Comparison of ENCODE assay signal across 31 mouse cellular contexts in genomic region chr8:111773057-111773456, GRCm38 (mm10). TPM values are rescaled to one million over a fixed set of nuclear protein-coding genes. Genes with fewer than 3 reads are reported as not detected.
DNase-seq lines count a peak whose midpoint lies in the region; ATAC-seq and TF ChIP-seq lines count a peak whose summit lies in the region.
"Had no signal": no experiment of that assay in that cellular context is flagged by ENCODE, and none has a peak within 500 bp of the region (broad histone marks: within the 10 kb centered on the region; RNA-seq: fewer than 3 reads in every experiment).

No protein-coding gene starts in this region.

- no peak for ATAC-seq in forebrain, embryonic 13.5 days
- no peak for ATAC-seq in forebrain, embryonic 15.5 days (replicated peaks)
- no peak for ATAC-seq in heart, embryonic 12.5 days (ENCODE audit: insufficient number of reproducible peaks, low FRiP score)
- ATAC-seq in heart, postnatal 0 days (ENCODE audit: insufficient read depth, low read depth), result peak; percentile 51; the same call in 1 of the 2 replicates
- no peak for ATAC-seq in neural tube, embryonic 14.5 days (ENCODE audit: low read depth)
- ATAC-seq: forebrain, postnatal 0 days; intestine, postnatal 0 days; Patski had no signal

- TF ChIP-seq EP300 in heart, postnatal 0 days (IDR thresholded peaks at IDR 0.05; ENCODE audit: low read depth), result no peak

- H3K4me2 ChIP-seq in forebrain, embryonic 13.5 days, result no peak overlapping the region
- no peak overlapping the region for H3K4me2 ChIP-seq in forebrain, embryonic 15.5 days (replicated peaks)
- H3K4me2 ChIP-seq in heart, embryonic 12.5 days, result no peak overlapping the region
- no peak overlapping the region for H3K4me2 ChIP-seq in heart, postnatal 0 days (ENCODE audit: low read depth, low read length)
- no peak overlapping the region for H3K4me2 ChIP-seq in neural tube, embryonic 14.5 days (ENCODE audit: low read depth, low read length)
- H3K4me2 ChIP-seq: embryonic facial prominence, embryonic 13.5 days; forebrain, embryonic 12.5 days; hindbrain, embryonic 12.5 days; hindbrain, embryonic 15.5 days had no signal

- peaks cover 35% of the 10 kb centered on the region for H3K4me1 ChIP-seq in forebrain, embryonic 13.5 days
- peaks cover 37% of the 10 kb centered on the region for H3K4me1 ChIP-seq in forebrain, embryonic 15.5 days
- H3K4me1 ChIP-seq in heart, embryonic 12.5 days (replicated peaks), result peaks cover 50% of the 10 kb centered on the region
- H3K4me1 ChIP-seq in heart, postnatal 0 days (ENCODE audit: control insufficient read depth, insufficient read depth), result 0 out of 2 replicates have a peak, but pooled peaks cover 14% of the 10 kb centered on the region
- peaks cover 4% of the 10 kb centered on the region; the same call in 1 of the 2 replicates for H3K4me1 ChIP-seq in neural tube, embryonic 14.5 days (ENCODE audit: control insufficient read depth, insufficient read depth, low read length)

- DNase-seq in heart, postnatal 14 days, result no peak
- no peak for DNase-seq in heart, postnatal 0 days (ENCODE audit: low spot score)
- DNase-seq in heart, postnatal 25 days (ENCODE audit: low spot score), result no peak
- no peak for DNase-seq in right cerebral cortex, postnatal 36 days (ENCODE audit: low spot score in 2 of 2)
- DNase-seq: adrenal gland, postnatal 14 days; B cell, adult 2 months; cerebellum, adult 11-12 months; cerebellum, adult 8-10 months; cerebellum, postnatal 10 days; cerebellum, postnatal 36 days; embryo, embryonic 11 days; forebrain, postnatal 0 days; gastrocnemius, adult 2 months; gastrocnemius, postnatal 14 days; heart, adult 11 months; kidney, adult 2 months had no signal

- H3K27ac ChIP-seq in forebrain, embryonic 13.5 days, result peak overlapping the region; percentile 14; the same call in 1 of the 2 replicates
- H3K27ac ChIP-seq in forebrain, embryonic 15.5 days (replicated peaks), result no peak overlapping the region
- H3K27ac ChIP-seq in heart, embryonic 12.5 days (ENCODE audit: poor library complexity, severe bottlenecking), result peak overlapping the region; percentile 2; the same call in 1 of the 2 replicates
- no peak overlapping the region for H3K27ac ChIP-seq in heart, postnatal 0 days (ENCODE audit: low read depth)
- peak overlapping the region; percentile 4; the same call in 1 of the 2 replicates for H3K27ac ChIP-seq in neural tube, embryonic 14.5 days (ENCODE audit: low read depth, low read length)
- H3K27ac ChIP-seq: embryonic facial prominence, embryonic 10.5 days; embryonic facial prominence, embryonic 13.5 days; forebrain, embryonic 12.5 days; gastrocnemius, adult 2 months; hindbrain, embryonic 12.5 days; hindbrain, embryonic 15.5 days had no signal

- no peak for TF ChIP-seq CTCF in heart, postnatal 0 days (IDR thresholded peaks at IDR 0.05; ENCODE audit: low read depth)

- no peaks in the 10 kb centered on the region for H3K27me3 ChIP-seq in forebrain, embryonic 13.5 days
- H3K27me3 ChIP-seq in forebrain, embryonic 15.5 days, result no peaks in the 10 kb centered on the region
- no peaks in the 10 kb centered on the region for H3K27me3 ChIP-seq in heart, embryonic 12.5 days (replicated peaks)
- no peaks in the 10 kb centered on the region for H3K27me3 ChIP-seq in heart, postnatal 0 days (ENCODE audit: control insufficient read depth, insufficient read depth, low read length)
- H3K27me3 ChIP-seq in neural tube, embryonic 14.5 days (ENCODE audit: control insufficient read depth, insufficient read depth, low read length), result no peaks in the 10 kb centered on the region
- H3K27me3 ChIP-seq: CH12.LX; embryonic facial prominence, embryonic 13.5 days; forebrain, embryonic 12.5 days; hindbrain, embryonic 12.5 days; hindbrain, embryonic 15.5 days; Patski had no signal

- H3K9ac ChIP-seq in forebrain, embryonic 13.5 days, result no peak overlapping the region
- H3K9ac ChIP-seq in forebrain, embryonic 15.5 days (replicated peaks), result no peak overlapping the region
- no peak overlapping the region for H3K9ac ChIP-seq in heart, embryonic 12.5 days
- no peak overlapping the region for H3K9ac ChIP-seq in heart, postnatal 0 days (replicated peaks; ENCODE audit: low read depth, low read length)
- no peak overlapping the region for H3K9ac ChIP-seq in neural tube, embryonic 14.5 days (replicated peaks; ENCODE audit: low read depth, low read length)
- H3K9ac ChIP-seq: embryonic facial prominence, embryonic 13.5 days; forebrain, embryonic 12.5 days; forebrain, postnatal 0 days; hindbrain, embryonic 12.5 days; hindbrain, embryonic 15.5 days had no signal

- 87% methylated on average over 7 of the region's 7 CpGs for WGBS in forebrain, embryonic 13.5 days
- 88% methylated on average over 7 of the region's 7 CpGs for WGBS in forebrain, embryonic 15.5 days
- WGBS in heart, embryonic 12.5 days, result 30% methylated on average over 7 of the region's 7 CpGs
- 28% methylated on average over 7 of the region's 7 CpGs for WGBS in heart, postnatal 0 days
- WGBS in neural tube, embryonic 14.5 days, result 81% methylated on average over 7 of the region's 7 CpGs

- intact Hi-C loops in heart, postnatal 14 days (cut with DNase I), result no loop called here
- intact Hi-C loops in heart, postnatal 25 days (cut with DNase I), result no loop called here

- H3K4me3 ChIP-seq in forebrain, embryonic 13.5 days, result no peak overlapping the region
- no peak overlapping the region for H3K4me3 ChIP-seq in forebrain, embryonic 15.5 days
- no peak overlapping the region for H3K4me3 ChIP-seq in heart, embryonic 12.5 days
- H3K4me3 ChIP-seq in heart, postnatal 0 days (ENCODE audit: low read depth, low read length), result no peak overlapping the region
- H3K4me3 ChIP-seq in neural tube, embryonic 14.5 days (ENCODE audit: low read depth, low read length), result no peak overlapping the region
- H3K4me3 ChIP-seq: embryonic facial prominence, embryonic 10.5 days; embryonic facial prominence, embryonic 13.5 days; erythroblast, embryonic 14.5 days; forebrain, embryonic 12.5 days; gastrocnemius, adult 2 months; hindbrain, embryonic 12.5 days; hindbrain, embryonic 15.5 days had no signal

- H3K36me3 ChIP-seq in forebrain, embryonic 13.5 days (ENCODE audit: poor library complexity, severe bottlenecking), result peaks cover 15% of the 10 kb centered on the region
- no peaks in the 10 kb centered on the region for H3K36me3 ChIP-seq in forebrain, embryonic 15.5 days
- H3K36me3 ChIP-seq in heart, embryonic 12.5 days, result peaks cover 32% of the 10 kb centered on the region
- peaks cover 9% of the 10 kb centered on the region for H3K36me3 ChIP-seq in heart, postnatal 0 days (replicated peaks; ENCODE audit: control insufficient read depth, insufficient read depth, low read length)
- no peaks in the 10 kb centered on the region; the same call in 1 of the 2 replicates for H3K36me3 ChIP-seq in neural tube, embryonic 14.5 days (ENCODE audit: control insufficient read depth, insufficient read depth, low read length)
- H3K36me3 ChIP-seq: forebrain, embryonic 12.5 days had no signal

- no peaks in the 10 kb centered on the region for H3K9me3 ChIP-seq in forebrain, embryonic 13.5 days (replicated peaks)
- H3K9me3 ChIP-seq in forebrain, embryonic 15.5 days, result no peaks in the 10 kb centered on the region
- H3K9me3 ChIP-seq in heart, embryonic 12.5 days (replicated peaks), result no peaks in the 10 kb centered on the region
- H3K9me3 ChIP-seq in heart, postnatal 0 days (replicated peaks; ENCODE audit: control insufficient read depth, low read length), result no peaks in the 10 kb centered on the region
- no peaks in the 10 kb centered on the region for H3K9me3 ChIP-seq in neural tube, embryonic 14.5 days (ENCODE audit: control insufficient read depth, low read length)
- H3K9me3 ChIP-seq: embryonic facial prominence, embryonic 10.5 days; embryonic facial prominence, embryonic 13.5 days; forebrain, embryonic 12.5 days; G1E; hindbrain, embryonic 12.5 days; hindbrain, embryonic 15.5 days had no signal

RNA-seq across cellular contexts. Expression of gene Bcar1, which starts 29.4 kb away (rescaled TPM):
- polyA plus RNA-seq in forebrain, embryonic 13.5 days (2015; fragmentation: Nextera tagmentation; extraction: Ambion mirVana), result 49.9 and 50.0 TPM in 2 replicates
- 51.8 and 55.1 TPM in 2 replicates for polyA plus RNA-seq in forebrain, embryonic 15.5 days (2015; fragmentation: Nextera tagmentation; extraction: Ambion mirVana)
- 46.4 and 47.2 TPM in 2 replicates for polyA plus RNA-seq in heart, embryonic 12.5 days (2016; fragmentation: Nextera tagmentation; extraction: Ambion mirVana)
- total RNA-seq in heart, postnatal 14 days (2021), result 10 to 100 TPM; 27.1 to 35.7 TPM
- total RNA-seq in heart, postnatal 0 days (2014; rRNA removed; ENCODE audit: low replicate concordance), result 53.2 and 81.5 TPM in 2 replicates
- polyA plus RNA-seq in heart, postnatal 0 days (2015; fragmentation: Nextera tagmentation; extraction: Ambion mirVana), result 25.6 and 27.9 TPM in 2 replicates
- total RNA-seq in heart, postnatal 25 days (2021), result 10 to 100 TPM; 18.7 to 20.7 TPM
- polyA plus RNA-seq in neural tube, embryonic 14.5 days (2014; fragmentation: Nextera tagmentation; extraction: Ambion mirVana), result 47.6 and 56.4 TPM in 2 replicates
- total RNA-seq: hematopoietic stem cell, adult 5-6 weeks had no signal

Comparison
In these comparisons a context has a peak if more than half of its experiments do, and no peak if none do; other contexts are left out.
1. H3K27ac ChIP-seq: peak in forebrain, embryonic 13.5 days (single experiment), heart, embryonic 12.5 days (single experiment) and neural tube, embryonic 14.5 days (single experiment); none in forebrain, embryonic 15.5 days (single experiment) and heart, postnatal 0 days (single experiment).